Mouse (Mus musculus) liver, embryonic 13.5 days (tissue): ENCODE results near the gene Cby1. TPM values are rescaled to one million over a fixed set of nuclear protein-coding genes. Genes with fewer than 3 reads are reported as not detected.
"Not testable (repeated sequence)": the region's sequence is repeated elsewhere in the genome, so short reads cannot be mapped to it uniquely, and the experiment has no call there.

Experiments
- ATAC-seq: fragments of 200-750 bp; cut with Nextera tagmentation; 2 replicates; pipeline ENCODE4 v1.8.0; 2017; ENCODE audit warnings: low read depth, mild to moderate bottlenecking, moderate number of reproducible peaks, moderate library complexity
- DNase-seq: peaks from one replicate; pipeline ENCODE4 v3.0.0; 2022
- H3K27ac ChIP-seq: fragments of 300-500 bp; sonication (generic); 2 replicates; pipeline ENCODE4 v1.5.1; 2015; ENCODE audit warnings: moderate library complexity, mild to moderate bottlenecking, inconsistent platforms
- H3K27me3 ChIP-seq: fragments of 300-500 bp; sonication (generic); 2 replicates; pipeline ENCODE4 v1.6.1; 2015; ENCODE audit warnings: mild to moderate bottlenecking, inconsistent platforms
- H3K36me3 ChIP-seq: fragments of 300-500 bp; sonication (generic); 2 replicates; pipeline ENCODE4 v1.6.1; 2015; ENCODE audit warnings: mild to moderate bottlenecking, inconsistent platforms
- H3K4me1 ChIP-seq: fragments of 300-500 bp; sonication (generic); replicated peaks from 2 replicates; pipeline ENCODE4 v1.6.1; 2015; ENCODE audit warnings: inconsistent platforms
- H3K4me2 ChIP-seq: fragments of 300-500 bp; sonication (generic); 2 replicates; pipeline ENCODE4 v1.6.1; 2015; ENCODE audit warnings: inconsistent platforms, mild to moderate bottlenecking, moderate library complexity
- H3K4me3 ChIP-seq: fragments of 300-500 bp; sonication (generic); replicated peaks from 2 replicates; pipeline ENCODE4 v1.5.1; 2015; ENCODE audit warnings: mild to moderate bottlenecking, inconsistent platforms
- H3K9ac ChIP-seq: fragments of 300-500 bp; sonication (generic); 2 replicates; pipeline ENCODE4 v1.6.1; 2015; ENCODE audit warnings: mild to moderate bottlenecking, inconsistent platforms
- H3K9me3 ChIP-seq: fragments of 300-500 bp; sonication (generic); replicated peaks from 2 replicates; pipeline ENCODE4 v1.6.1; 2016; ENCODE audit warnings: inconsistent platforms
- WGBS: fragments of 180-500 bp; shearing (Covaris S2); methylation state at CpG from one replicate; pipeline ENCODE4 v1.1.7; 2015; ENCODE audit not compliant: insufficient replicate concordance; 5-methylcytosine and 5-hydroxymethylcytosine counted together
- polyA plus RNA-seq: library from polyadenylated mRNA; unstranded; fragments of >200 nt; fragmentation: Nextera tagmentation; extraction: Ambion mirVana; gene quantifications from 2 replicates; pipeline ENCODE4 v1.2.1, GENCODE M21; 2015

The Cby1 gene
- polyA plus RNA-seq, 1 experiment from 2014 or later, result 18.6 TPM

DNA sequence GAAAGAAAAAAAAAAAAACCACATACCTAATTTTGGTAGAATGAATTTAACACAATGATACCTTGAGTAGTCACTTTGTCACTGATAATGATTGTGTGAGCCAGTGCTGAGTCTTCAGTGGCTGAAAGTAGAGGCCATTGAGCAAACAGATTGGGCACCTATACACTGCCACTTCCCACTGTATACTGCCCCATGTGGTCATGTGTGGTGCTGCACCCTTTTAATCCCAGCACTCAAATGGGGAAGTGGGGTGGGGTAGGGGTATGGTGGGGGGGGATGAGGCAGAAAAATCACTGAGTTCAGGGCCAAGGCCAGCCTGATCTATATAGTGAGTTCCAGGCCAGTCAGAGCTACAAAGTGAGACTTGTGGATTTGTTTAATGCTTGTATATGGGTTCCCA is 8.4 kb upstream of the Cby1 start:
- Histone ChIP-seq H3K9me3 (no peaks in the 10 kb centered on the region), H3K4me3 (no peak overlapping the region), H3K27me3 (no peaks in the 10 kb centered on the region), H3K9ac (no peak overlapping the region), H3K4me2 (no peak overlapping the region), H3K4me1 (no peaks in the 10 kb centered on the region), H3K27ac (no peak overlapping the region), H3K36me3 (no peaks in the 10 kb centered on the region)
- DNase-seq (peak; percentile 29), ATAC-seq (peak; percentile 34; the same call in 1 of the 2 replicates)

DNA sequence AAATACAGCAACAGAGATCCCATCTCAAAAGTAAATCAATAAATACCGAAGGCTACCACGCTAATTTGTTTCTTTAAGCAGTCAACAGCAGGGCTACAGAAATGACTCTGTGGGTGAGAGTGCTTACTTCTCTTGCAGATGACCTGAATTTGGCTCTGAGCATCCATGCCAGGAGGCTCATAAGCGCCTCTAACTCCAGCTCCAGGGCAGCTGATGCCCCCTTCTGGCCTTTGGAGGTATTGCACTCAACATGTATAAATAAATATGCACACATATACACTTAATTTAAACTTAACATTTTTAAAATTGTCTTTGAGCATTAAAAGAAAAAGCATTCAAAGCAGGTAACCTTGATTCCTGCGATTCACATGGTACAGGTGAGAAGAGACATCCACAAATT is 7.5 kb upstream of the Cby1 start:
- 68% methylated on average over 4 of the region's 4 CpGs for WGBS
- H3K9ac ChIP-seq, result no peak overlapping the region
- H3K27me3 ChIP-seq, result no peaks in the 10 kb centered on the region
- DNase-seq (no peak), ATAC-seq (no peak)
- no peaks in the 10 kb centered on the region for H3K9me3 ChIP-seq
- no peak overlapping the region for H3K4me3 ChIP-seq
- H3K36me3 ChIP-seq, result no peaks in the 10 kb centered on the region
- no peak overlapping the region for H3K27ac ChIP-seq
- H3K4me2 ChIP-seq, result no peak overlapping the region
- no peaks in the 10 kb centered on the region for H3K4me1 ChIP-seq

DNA sequence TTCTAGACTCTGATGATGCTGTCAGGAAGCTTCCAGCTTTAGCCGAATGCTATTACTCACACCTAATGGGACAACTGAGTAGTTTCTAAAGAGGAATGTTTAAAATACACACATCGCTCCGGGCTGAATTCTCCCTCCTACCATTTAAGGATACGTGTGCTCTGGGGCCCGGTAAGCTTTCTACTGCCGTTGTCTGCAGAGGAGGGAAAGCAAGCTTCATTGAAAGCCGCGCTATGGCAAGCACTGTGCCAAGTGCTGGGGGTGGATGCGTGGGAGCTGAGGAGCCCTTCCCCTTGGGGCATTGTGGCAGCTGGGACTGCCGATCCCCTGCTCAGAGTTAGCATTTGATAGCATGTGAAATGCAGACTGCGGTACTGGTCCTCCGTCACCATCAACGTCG is 2.5 kb upstream of the Cby1 start:
- Histone ChIP-seq H3K27me3 (no peaks in the 10 kb centered on the region), H3K36me3 (0 out of 2 replicates have a peak, but pooled peaks cover 5% of the 10 kb centered on the region), H3K4me1 (peaks cover 19% of the 10 kb centered on the region), H3K9ac (no peak overlapping the region), H3K9me3 (no peaks in the 10 kb centered on the region), H3K4me2 (no peak overlapping the region), H3K27ac (no peak overlapping the region), H3K4me3 (no peak overlapping the region)
- WGBS, result 88% methylated on average over 14 of the region's 14 CpGs
- ATAC-seq (no peak), DNase-seq (no peak)

DNA sequence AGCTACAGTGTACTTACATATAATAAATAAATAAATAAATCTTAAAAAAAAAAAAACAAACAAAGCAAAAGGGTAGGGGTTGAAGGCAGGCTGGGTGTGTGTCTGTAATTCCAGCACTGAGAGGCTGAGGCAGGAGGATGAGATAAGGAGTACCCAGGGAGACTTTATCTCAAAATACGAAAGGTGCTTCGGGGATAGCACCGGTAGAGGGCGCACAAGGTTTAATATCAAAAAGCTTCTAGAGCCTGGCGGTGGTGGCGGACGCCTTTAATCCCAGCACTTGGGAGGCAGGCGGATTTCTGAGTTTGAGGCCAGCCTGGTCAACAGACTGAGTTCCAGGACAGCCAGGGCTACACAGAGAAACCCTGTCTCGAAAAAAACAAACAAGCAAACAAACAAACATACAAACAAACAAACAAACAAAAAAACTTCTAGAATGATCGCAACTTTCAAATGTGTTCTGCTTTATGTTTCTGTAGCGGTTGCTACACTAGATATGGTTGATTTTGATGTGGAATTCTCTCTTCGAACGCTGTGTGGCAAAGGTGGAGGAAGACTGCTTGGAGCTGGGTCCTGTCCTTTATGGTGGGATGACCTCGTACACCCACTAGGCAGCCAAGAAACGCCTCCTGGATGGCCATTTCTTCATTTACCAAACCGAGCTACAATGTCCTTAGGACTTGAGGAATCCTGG is 1.0 kb upstream of the Cby1 start:
- H3K36me3 ChIP-seq, result peaks cover 9% of the 10 kb centered on the region; the same call in 1 of the 2 replicates
- H3K9ac ChIP-seq, result peak overlapping the region; percentile 84
- no peaks in the 10 kb centered on the region for H3K9me3 ChIP-seq
- ATAC-seq (peak; percentile 59), DNase-seq (peak; percentile 87)
- H3K4me1 ChIP-seq, result peaks cover 19% of the 10 kb centered on the region
- peak overlapping the region; percentile 78 for H3K4me3 ChIP-seq
- H3K27ac ChIP-seq, result peak overlapping the region; percentile 84
- 2% methylated on average over 16 of the region's 16 CpGs for WGBS
- H3K27me3 ChIP-seq, result no peaks in the 10 kb centered on the region
- H3K4me2 ChIP-seq, result peak overlapping the region; percentile 85

DNA sequence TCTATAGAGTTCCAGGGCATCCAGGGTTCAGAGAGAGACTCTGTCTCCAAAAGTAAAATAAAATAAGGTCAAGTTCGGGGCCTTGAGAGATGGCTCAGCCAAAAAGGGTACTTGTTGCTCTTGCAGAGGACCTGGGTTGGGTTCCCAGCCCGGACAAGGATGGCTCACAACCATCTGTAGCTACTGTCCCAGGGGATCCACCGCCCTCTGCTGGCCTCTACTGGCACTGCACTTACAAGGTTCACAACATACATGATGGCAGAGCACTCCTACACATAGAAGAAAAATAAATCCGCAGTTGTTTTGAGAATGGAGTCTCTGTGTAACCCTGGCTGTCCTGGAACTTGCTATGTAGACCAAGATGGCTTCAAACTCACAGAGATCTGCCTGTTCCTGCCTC is 2.9 kb downstream of the Cby1 start:
- Histone ChIP-seq H3K4me1 (peaks cover 19% of the 10 kb centered on the region), H3K27me3 (no peaks in the 10 kb centered on the region), H3K4me3 (no peak overlapping the region), H3K27ac (no peak overlapping the region), H3K36me3 (peaks cover 19% of the 10 kb centered on the region), H3K4me2 (no peak overlapping the region), H3K9ac (no peak overlapping the region), H3K9me3 (no peaks in the 10 kb centered on the region)
- 67% methylated on average over 4 of the region's 4 CpGs for WGBS
- ATAC-seq (no peak), DNase-seq (peak; percentile 45)

DNA sequence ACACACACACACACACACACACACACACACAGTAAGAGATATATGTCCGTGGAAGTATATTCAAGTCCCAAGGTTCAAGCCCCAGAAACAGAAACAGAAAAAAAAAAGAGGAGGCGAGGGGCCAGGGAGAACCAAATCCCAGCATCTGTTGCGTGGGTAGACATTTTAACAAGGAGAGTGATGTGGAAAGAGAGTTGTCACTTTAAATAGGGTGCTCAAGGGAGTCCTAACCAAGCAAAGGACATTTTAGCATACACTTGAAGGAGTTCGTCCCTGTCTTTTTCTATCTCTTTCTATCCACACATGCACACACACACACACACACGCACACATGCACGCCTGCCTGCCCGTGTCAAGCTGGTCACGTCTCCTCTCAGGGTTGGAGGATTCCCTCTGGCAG is 5.7 kb downstream of the Cby1 start:
- no peak overlapping the region for H3K4me3 ChIP-seq
- H3K9me3 ChIP-seq, result no peaks in the 10 kb centered on the region
- peaks cover 21% of the 10 kb centered on the region for H3K36me3 ChIP-seq
- WGBS, result 81% methylated on average over 8 of the region's 8 CpGs
- H3K9ac ChIP-seq, result no peak overlapping the region
- DNase-seq (no peak), ATAC-seq (no peak)
- no peaks in the 10 kb centered on the region for H3K27me3 ChIP-seq
- H3K4me1 ChIP-seq, result peaks cover 16% of the 10 kb centered on the region
- no peak overlapping the region for H3K4me2 ChIP-seq
- no peak overlapping the region for H3K27ac ChIP-seq

DNA sequence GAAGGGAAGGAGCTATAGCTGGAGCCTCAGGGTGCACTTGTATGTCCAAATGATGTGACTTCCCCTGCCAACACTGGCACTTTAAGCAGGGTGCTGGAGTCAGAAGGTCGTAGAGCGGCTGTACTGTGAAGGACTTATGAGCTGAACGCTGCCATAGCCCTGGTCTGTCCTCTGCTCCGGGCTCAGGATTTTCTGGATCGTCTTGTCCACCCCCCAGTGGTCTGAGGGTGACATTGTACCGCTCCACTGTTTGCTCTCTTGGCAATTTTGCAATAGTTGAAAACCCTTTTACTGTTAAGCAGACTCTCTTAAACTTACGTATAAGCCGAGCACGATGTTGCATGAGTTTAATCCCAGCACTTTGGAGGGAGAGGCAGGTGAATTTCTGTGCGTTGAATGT is 10.2 kb downstream of the Cby1 start:
- Histone ChIP-seq H3K27me3 (no peaks in the 10 kb centered on the region), H3K27ac (no peak overlapping the region), H3K36me3 (peaks cover 38% of the 10 kb centered on the region), H3K4me3 (no peak overlapping the region), H3K4me2 (no peak overlapping the region), H3K9ac (no peak overlapping the region), H3K4me1 (peaks cover 30% of the 10 kb centered on the region), H3K9me3 (no peaks in the 10 kb centered on the region)
- 75% methylated on average over 10 of the region's 10 CpGs for WGBS
- ATAC-seq, result no peak
- no peak for DNase-seq

DNA sequence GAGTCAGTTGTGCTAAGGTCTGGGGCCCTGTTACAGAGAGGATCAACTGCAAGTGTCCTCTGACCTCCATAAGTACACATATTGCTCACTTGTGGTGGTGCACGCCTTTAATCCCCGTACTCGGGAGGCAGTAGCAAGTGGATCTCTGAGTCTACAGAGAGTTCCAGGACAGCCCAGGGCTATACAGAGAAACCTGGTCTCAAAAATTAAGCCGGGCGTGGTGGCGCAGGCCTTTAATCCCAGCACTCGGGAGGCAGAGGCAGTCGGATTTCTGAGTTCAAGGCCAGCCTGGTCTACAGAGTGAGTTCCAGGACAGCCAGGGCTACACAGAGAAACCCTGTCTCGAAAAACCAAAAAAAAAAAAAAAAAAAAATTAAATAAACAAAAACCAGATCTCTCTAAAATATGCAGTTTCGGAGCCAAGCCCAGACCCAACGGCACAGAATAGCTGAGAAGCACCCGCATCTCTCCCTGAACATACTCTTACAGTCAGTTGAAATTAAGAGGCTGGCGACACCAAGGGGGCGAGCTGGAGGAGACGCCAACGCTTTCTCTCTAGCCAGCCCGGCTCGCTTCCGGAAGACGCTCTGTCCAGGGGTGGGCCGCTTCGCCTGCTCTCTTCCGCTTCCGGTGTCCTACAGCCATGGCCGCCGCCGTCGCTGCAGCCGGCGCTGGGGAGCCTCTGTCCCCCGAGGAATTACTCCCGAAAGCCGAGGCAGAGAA is 11.4 kb downstream of the Cby1 start, which contains the start of gene Tomm22:
TSS of gene Tomm22 (plus strand) at position 613 of the 723 bp plus-strand sequence.
- Histone ChIP-seq H3K4me1 (peaks cover 30% of the 10 kb centered on the region), H3K27ac (peak within 1 kb of the TSS; percentile 85), H3K27me3 (no peaks in the 10 kb centered on the region), H3K36me3 (peaks cover 50% of the 10 kb centered on the region), H3K9me3 (no peaks in the 10 kb centered on the region), H3K9ac (peak within 1 kb of the TSS; percentile 91), H3K4me2 (peak within 1 kb of the TSS; percentile 79), H3K4me3 (peak within 1 kb of the TSS; percentile 91)
- WGBS, result 17% methylated on average over 33 of the region's 33 CpGs
- peak; percentile 85 for DNase-seq
- ATAC-seq, result peak; percentile 98

DNA sequence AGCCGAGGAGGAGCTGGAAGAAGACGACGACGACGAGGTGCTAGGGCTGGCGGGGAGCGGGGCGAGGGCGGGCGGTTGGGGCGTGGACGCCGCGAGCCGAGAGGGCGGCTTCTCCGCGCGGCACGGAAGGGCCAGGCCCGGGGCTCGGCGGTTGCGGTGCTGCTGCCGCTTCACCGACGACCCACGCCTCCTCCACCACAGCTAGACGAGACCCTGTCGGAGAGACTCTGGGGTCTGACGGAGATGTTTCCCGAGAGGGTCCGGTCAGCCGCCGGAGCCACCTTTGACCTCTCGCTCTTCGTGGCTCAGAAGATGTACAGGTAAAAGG is 11.9 kb downstream of the Cby1 start:
- H3K9me3 ChIP-seq, result no peaks in the 10 kb centered on the region
- peak overlapping the region; percentile 91 for H3K4me3 ChIP-seq
- WGBS, result 1% methylated on average over 37 of the region's 37 CpGs
- H3K27me3 ChIP-seq, result no peaks in the 10 kb centered on the region
- H3K27ac ChIP-seq, result peak overlapping the region; percentile 85
- peak overlapping the region; percentile 91 for H3K9ac ChIP-seq
- peak overlapping the region; percentile 79 for H3K4me2 ChIP-seq
- peaks cover 30% of the 10 kb centered on the region for H3K4me1 ChIP-seq
- ATAC-seq (peak; percentile 70), DNase-seq (no peak)
- H3K36me3 ChIP-seq, result peaks cover 50% of the 10 kb centered on the region

DNA sequence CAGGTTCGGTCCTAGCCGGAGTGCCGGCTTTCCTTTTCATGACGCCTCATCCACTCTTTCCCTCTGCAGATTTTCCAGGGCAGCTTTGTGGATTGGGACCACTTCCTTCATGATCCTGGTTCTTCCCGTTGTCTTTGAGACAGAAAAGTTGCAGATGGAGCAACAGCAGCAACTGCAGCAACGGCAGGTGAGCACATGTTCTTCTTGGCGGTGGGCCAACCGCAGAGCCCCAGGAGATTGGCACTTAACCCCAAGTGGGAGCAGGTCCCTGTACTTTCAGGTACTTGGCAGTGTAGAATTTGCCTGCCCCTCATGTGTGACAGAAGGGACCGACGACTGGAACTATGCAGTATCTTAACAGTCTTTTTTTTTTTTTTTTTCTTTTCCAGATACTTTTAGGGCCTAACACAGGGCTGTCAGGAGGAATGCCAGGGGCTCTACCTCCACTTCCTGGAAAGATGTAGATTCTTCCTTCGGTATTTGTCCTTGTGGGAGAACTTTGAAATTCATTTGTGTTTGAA is 12.9 kb downstream of the Cby1 start:
- H3K27me3 ChIP-seq, ATAC-seq, H3K27ac ChIP-seq, DNase-seq, H3K9me3 ChIP-seq: not testable (repeated sequence)
- peaks cover 55% of the 10 kb centered on the region for H3K36me3 ChIP-seq
- peak overlapping the region; percentile 91 for H3K9ac ChIP-seq
- H3K4me1 ChIP-seq, result peaks cover 30% of the 10 kb centered on the region
- 74% methylated on average over 11 of the region's 11 CpGs for WGBS
- peak overlapping the region; percentile 91 for H3K4me3 ChIP-seq
- H3K4me2 ChIP-seq, result peak overlapping the region; percentile 79

DNA sequence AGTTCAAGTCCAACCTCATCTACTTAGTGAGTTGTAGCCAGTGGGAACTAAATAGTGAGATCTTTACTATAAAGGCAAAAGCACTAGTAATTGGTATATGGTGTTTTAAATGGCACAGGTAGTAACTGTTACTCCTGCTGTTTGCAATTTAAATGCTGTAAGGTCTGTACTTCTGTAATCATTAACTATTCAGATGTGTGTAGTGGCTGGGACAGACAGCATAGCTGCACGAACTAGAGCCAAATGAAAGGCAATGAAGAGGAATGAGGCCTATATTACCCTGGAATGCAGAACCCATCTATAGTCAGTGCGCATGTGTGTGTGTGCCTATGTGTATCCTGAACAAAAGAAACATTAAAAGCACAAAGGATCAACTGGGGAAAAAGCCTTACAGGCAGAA is 18.9 kb downstream of the Cby1 start:
- no peak for ATAC-seq
- peaks cover 50% of the 10 kb centered on the region for H3K4me1 ChIP-seq
- WGBS, result 81% methylated on average over 2 of the region's 2 CpGs
- no peak for DNase-seq
- no peak overlapping the region for H3K9ac ChIP-seq
- H3K4me2 ChIP-seq, result no peak overlapping the region
- 0 out of 2 replicates have a peak overlapping the region, but pooled peaks have one; percentile 15 for H3K27ac ChIP-seq
- H3K9me3 ChIP-seq, result no peaks in the 10 kb centered on the region
- H3K4me3 ChIP-seq, result no peak overlapping the region
- H3K36me3 ChIP-seq, result peaks cover 78% of the 10 kb centered on the region
- no peaks in the 10 kb centered on the region for H3K27me3 ChIP-seq
